Mouse (Mus musculus) CH12.LX (cell line): ENCODE results near the gene Ppil3. TPM values are rescaled to one million over a fixed set of nuclear protein-coding genes. Genes with fewer than 3 reads are reported as not detected.

Source experiments
- DNase-seq: peaks from one replicate; pipeline ENCODE4 v3.0.0-alpha.2; 2013; ENCODE audit errors: extremely low read depth
- H3K27ac ChIP-seq: 2 replicates; pipeline ENCODE4 v1.5.1; 2012; ENCODE audit warnings: low read depth, mild to moderate bottlenecking, control low read depth, moderate library complexity; ENCODE audit not compliant: insufficient read depth
- H3K27me3 ChIP-seq: replicated peaks from 2 replicates; pipeline ENCODE3; 2012; ENCODE audit warnings: inconsistent platforms
- H3K36me3 ChIP-seq, 2 experiments: replicated peaks in 1 of 2; 2 replicates each; pipeline versions ENCODE3 to v1.6.1; 2012; ENCODE audit warnings: inconsistent platforms in 1 of 2, low read length in 1 of 2, mild to moderate bottlenecking in 1 of 2, mixed read lengths in 1 of 2, moderate library complexity in 1 of 2; ENCODE audit not compliant: control insufficient read depth in 1 of 2, insufficient read depth in 1 of 2
- H3K4me1 ChIP-seq, 2 experiments: 2 replicates each; pipeline ENCODE4 v1.6.1; 2012; ENCODE audit warnings: inconsistent platforms in 1 of 2, moderate library complexity in 1 of 2; ENCODE audit not compliant: insufficient read depth in 2 of 2, control insufficient read depth in 1 of 2
- H3K4me2 ChIP-seq: 2 replicates; pipeline ENCODE4 v1.6.1; 2012; ENCODE audit warnings: low read depth, mild to moderate bottlenecking, control low read depth; ENCODE audit not compliant: poor library complexity, insufficient read depth, severe bottlenecking
- H3K4me3 ChIP-seq, 3 experiments: fragments of 150-350 bp in 1 of 3; sonication (generic) in 1 of 3; replicated peaks in 1 of 3; 2 replicates each; pipeline versions ENCODE3 to v1.5.1; 2011 to 2012; ENCODE audit warnings: low read depth in 2 of 3, low read length in 2 of 3, mild to moderate bottlenecking in 2 of 3, moderate library complexity in 2 of 3, control low read depth in 1 of 3, improper control_type of control experiment in 1 of 3, inconsistent platforms in 1 of 3, mixed read lengths in 1 of 3; ENCODE audit not compliant: poor library complexity in 1 of 3
- H3K79me2 ChIP-seq: replicated peaks from 2 replicates; pipeline ENCODE4 v1.6.1; 2012; ENCODE audit warnings: mild to moderate bottlenecking, moderate library complexity; ENCODE audit not compliant: control insufficient read depth, poor library complexity, insufficient read depth, severe bottlenecking; ENCODE audit errors: extremely low read depth
- H3K9ac ChIP-seq: 2 replicates; pipeline ENCODE4 v1.6.1; 2012; ENCODE audit warnings: low read depth, mild to moderate bottlenecking, control low read depth, moderate library complexity; ENCODE audit not compliant: insufficient read depth
- H3K9me3 ChIP-seq: replicated peaks from 2 replicates; pipeline ENCODE3; 2012; ENCODE audit warnings: low read length, inconsistent platforms, mixed read lengths
- IRF4 ChIP-seq: IDR thresholded peaks from 2 replicates; pipeline ENCODE4 v1.6.1; 2014; ENCODE audit warnings: low read depth, mild to moderate bottlenecking, inconsistent platforms, low read length, improper control_type of control experiment
- JUND ChIP-seq: conservative IDR thresholded peaks from 2 replicates; pipeline ENCODE4 v1.6.1; 2011; ENCODE audit warnings: low read depth, low read length, improper control_type of control experiment
- MAX ChIP-seq: IDR thresholded peaks from 2 replicates; pipeline ENCODE4 v1.6.1; 2011; ENCODE audit warnings: low read length, improper control_type of control experiment
- POLR2AphosphoS2 ChIP-seq: IDR thresholded peaks from 2 replicates; pipeline ENCODE4 v1.6.1; 2011; ENCODE audit warnings: low read depth, low read length, improper control_type of control experiment
- TBP ChIP-seq: conservative IDR thresholded peaks from 2 replicates; pipeline ENCODE4 v1.6.1; 2011; ENCODE audit warnings: low read depth, low read length, improper control_type of control experiment
- ZMIZ1 ChIP-seq: IDR thresholded peaks from 2 replicates; pipeline ENCODE4 v1.6.1; 2012; ENCODE audit warnings: low read depth, mild to moderate bottlenecking, inconsistent platforms, low read length, improper control_type of control experiment
- dilution Hi-C: fragments of 300-500 bp; cut with MboI; formaldehyde crosslinking; loops from 2 replicates; pipeline ENCODE4 v1.14.3; 2020; ENCODE audit warnings: low sequenced_read_pairs; ENCODE audit not compliant: extremely low pct_unique_long_range_greater_than_20kb, extremely low pct_ligation_motif_present
- in situ Hi-C: fragments of 300-500 bp; cut with MboI; formaldehyde crosslinking; loops from 3 replicates; pipeline ENCODE4 v1.14.3; 2019; ENCODE audit warnings: low sequenced_read_pairs, low pct_ligation_motif_present, low pct_unique_long_range_greater_than_20kb, mixed read lengths
- polyA plus RNA-seq: library from polyadenylated mRNA; unstranded; fragments of >175 nt; gene quantifications from 2 replicates; pipeline ENCODE4 v1.2.1, GENCODE M21; 2012; ENCODE audit warnings: low read depth; ENCODE audit not compliant: insufficient read length
- total RNA-seq, 2 experiments: library from RNA; depleted of rRNA; stranded (reverse); fragments of 300-350 nt in 1 of 2; fragments of >200 nt in 1 of 2; gene quantifications; 2 replicates each; pipeline ENCODE4 v1.2.3; 2012 to 2014

The Ppil3 gene
- total and polyA plus RNA-seq, 3 experiments, result 66.1 to 161 (median 103) TPM

DNA sequence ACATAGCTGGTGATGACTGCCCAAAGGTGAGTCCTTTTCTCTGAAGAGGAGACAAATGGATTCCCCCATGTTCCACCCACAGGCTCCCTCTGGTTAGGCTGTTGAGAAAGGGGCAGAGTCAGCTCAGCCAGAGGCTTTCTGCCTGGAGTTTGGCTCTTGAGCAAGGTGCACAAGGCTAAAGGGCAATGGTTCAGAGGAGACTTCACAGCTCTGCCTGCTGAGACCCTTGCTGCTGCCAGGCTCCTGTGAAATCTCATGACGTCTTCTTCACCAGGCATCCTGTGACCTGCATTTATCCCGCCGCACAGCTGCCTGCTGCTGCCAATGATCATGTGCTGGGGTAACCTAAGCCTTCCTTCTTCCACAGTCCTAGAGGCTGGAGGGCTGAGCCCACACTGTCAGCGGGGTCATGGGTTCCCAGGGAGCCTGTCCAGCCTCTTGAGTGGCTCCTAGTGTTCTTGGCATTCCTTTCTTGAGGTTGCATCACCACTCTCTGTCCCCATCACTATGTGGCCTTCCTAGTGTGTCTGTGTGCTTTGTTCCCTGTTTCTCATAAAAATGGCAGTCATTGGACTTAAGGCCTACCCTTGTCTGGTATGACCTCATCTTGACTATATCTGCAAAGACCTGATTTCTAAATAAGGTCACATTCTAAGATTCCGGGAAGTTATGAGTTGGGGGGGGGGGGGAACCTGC, 62.6 kb downstream of the Ppil3 start:
- no peak for DNase-seq
- Histone ChIP-seq H3K9me3 (no peaks in the 10 kb centered on the region), H3K9ac (no peak overlapping the region), H3K4me2 (no peak overlapping the region), H3K27ac (no peak overlapping the region), H3K79me2 (no peaks in the 10 kb centered on the region), H3K27me3 (no peaks in the 10 kb centered on the region), H3K4me1 (no peaks in the 10 kb centered on the region; a peak in 1 of 4 replicates), H3K36me3 (no peaks in the 10 kb centered on the region), H3K4me3 (no peak overlapping the region)
- no peak for TF ChIP-seq ZMIZ1
- TF ChIP-seq IRF4, result no peak
- no peak for TF ChIP-seq POLR2AphosphoS2
- TF ChIP-seq TBP, result no peak
- no peak for TF ChIP-seq JUND
- no peak for TF ChIP-seq MAX
- in situ Hi-C loops, result no loop called here
- dilution Hi-C loops, result no loop called here

Other genes with a start within 250 kb of the Ppil3 start
- gene Aox4, start 235.1 kb downstream of the Ppil3 start, total RNA-seq (2012; rRNA removed), result 0.08 TPM in 1 of 2 replicates, not detected in the other
- 0.05 and 0.07 TPM in 2 replicates for gene Aox4, start 235.1 kb downstream of the Ppil3 start, total RNA-seq (2014; rRNA removed)
- 0.20 and 0.27 TPM in 2 replicates for gene Aox4, start 235.1 kb downstream of the Ppil3 start, polyA plus RNA-seq
- gene Aox2, start 167.2 kb downstream of the Ppil3 start, total RNA-seq (2012; rRNA removed), result not detected in 2 replicates
- not detected in 2 replicates for gene Aox2, start 167.2 kb downstream of the Ppil3 start, total RNA-seq (2014; rRNA removed)
- not detected in 2 replicates for gene Aox2, start 167.2 kb downstream of the Ppil3 start, polyA plus RNA-seq
- 104 and 151 TPM in 2 replicates for gene Bzw1, start 52.6 kb downstream of the Ppil3 start, total RNA-seq (2012; rRNA removed)
- gene Bzw1, start 52.6 kb downstream of the Ppil3 start, total RNA-seq (2014; rRNA removed), result 252 and 289 TPM in 2 replicates
- 225 and 243 TPM in 2 replicates for gene Bzw1, start 52.6 kb downstream of the Ppil3 start, polyA plus RNA-seq
- gene Clk1, start 21.4 kb downstream of the Ppil3 start, total RNA-seq (2012; rRNA removed), result 90.0 and 107 TPM in 2 replicates
- gene Clk1, start 21.4 kb downstream of the Ppil3 start, total RNA-seq (2014; rRNA removed), result 209 and 233 TPM in 2 replicates
- gene Clk1, start 21.4 kb downstream of the Ppil3 start, polyA plus RNA-seq, result 119 and 126 TPM in 2 replicates
- gene Nif3l1, start 335 bp downstream of the Ppil3 start, total RNA-seq (2012; rRNA removed), result 34.5 and 40.8 TPM in 2 replicates
- 70.1 and 107 TPM in 2 replicates for gene Nif3l1, start 335 bp downstream of the Ppil3 start, total RNA-seq (2014; rRNA removed)
- 39.6 and 43.5 TPM in 2 replicates for gene Nif3l1, start 335 bp downstream of the Ppil3 start, polyA plus RNA-seq
- gene Orc2, start 59.6 kb upstream of the Ppil3 start, total RNA-seq (2012; rRNA removed), result 48.6 and 62.7 TPM in 2 replicates
- 151 and 176 TPM in 2 replicates for gene Orc2, start 59.6 kb upstream of the Ppil3 start, total RNA-seq (2014; rRNA removed)
- gene Orc2, start 59.6 kb upstream of the Ppil3 start, polyA plus RNA-seq, result 99.1 and 104 TPM in 2 replicates
- 3.6 and 4.7 TPM in 2 replicates for gene Fam126b, start 140.8 kb upstream of the Ppil3 start, total RNA-seq (2012; rRNA removed)
- gene Fam126b, start 140.8 kb upstream of the Ppil3 start, total RNA-seq (2014; rRNA removed), result 5.5 and 6.2 TPM in 2 replicates
- gene Fam126b, start 140.8 kb upstream of the Ppil3 start, polyA plus RNA-seq, result 4.4 and 4.6 TPM in 2 replicates
- 139 and 145 TPM in 2 replicates for gene Ndufb3, start 140.9 kb upstream of the Ppil3 start, total RNA-seq (2012; rRNA removed)
- gene Ndufb3, start 140.9 kb upstream of the Ppil3 start, total RNA-seq (2014; rRNA removed), result 184 and 210 TPM in 2 replicates
- 62.9 and 89.6 TPM in 2 replicates for gene Ndufb3, start 140.9 kb upstream of the Ppil3 start, polyA plus RNA-seq